Mouse (Mus musculus): Measurements from ENCODE around the gene Olfr324. TPM values are rescaled to one million over a fixed set of nuclear protein-coding genes. Genes with fewer than 3 reads are reported as not detected.

The Olfr324 gene
- polyA plus RNA-seq (2015; fragmentation: Nextera tagmentation; extraction: Ambion mirVana), result not detected in 2 replicates

DNA sequence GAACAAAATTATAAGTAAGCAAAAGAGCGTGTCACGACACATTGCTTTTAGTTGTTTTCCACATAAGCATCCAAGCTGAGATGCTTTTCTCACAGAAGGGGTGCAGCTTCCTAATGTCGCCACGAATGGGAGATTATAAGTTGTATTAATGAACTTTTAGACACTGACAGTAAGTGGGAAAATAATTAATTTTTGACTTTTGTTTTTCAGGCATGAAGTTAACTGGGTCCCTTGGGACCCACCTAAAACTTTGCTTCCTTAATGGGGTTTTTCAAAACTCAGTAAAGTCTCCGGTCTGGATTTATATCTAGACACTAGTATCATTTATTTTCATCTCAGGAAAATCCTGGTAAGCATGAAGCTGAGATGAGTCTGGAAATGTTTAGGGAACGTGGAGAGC lies at the start of gene Olfr324:
Gene Olfr324, plus strand, starts transcription at position 301 of the 400 bp plus-strand sequence.
- no peak within 1 kb of the TSS for H3K27ac ChIP-seq (ENCODE audit: low read length)
- no peak within 1 kb of the TSS for H3K4me3 ChIP-seq (replicated peaks; ENCODE audit: low read length)
- no peaks in the 10 kb centered on the region for H3K27me3 ChIP-seq (replicated peaks; ENCODE audit: control insufficient read depth, insufficient read depth, low read length)
- no peak within 1 kb of the TSS for H3K9ac ChIP-seq (replicated peaks; ENCODE audit: low read depth, low read length)
- H3K36me3 ChIP-seq (ENCODE audit: control insufficient read depth, insufficient read depth), result no peaks in the 10 kb centered on the region
- no peak for ATAC-seq
- no peaks in the 10 kb centered on the region for H3K4me1 ChIP-seq (replicated peaks; ENCODE audit: control insufficient read depth, insufficient read depth, low read length)
- no peak within 1 kb of the TSS for H3K4me2 ChIP-seq (ENCODE audit: low read length)
- WGBS, result 86% methylated on average over 6 of the region's 6 CpGs
- H3K9me3 ChIP-seq (ENCODE audit: control insufficient read depth, low read length), result no peaks in the 10 kb centered on the region

DNA sequence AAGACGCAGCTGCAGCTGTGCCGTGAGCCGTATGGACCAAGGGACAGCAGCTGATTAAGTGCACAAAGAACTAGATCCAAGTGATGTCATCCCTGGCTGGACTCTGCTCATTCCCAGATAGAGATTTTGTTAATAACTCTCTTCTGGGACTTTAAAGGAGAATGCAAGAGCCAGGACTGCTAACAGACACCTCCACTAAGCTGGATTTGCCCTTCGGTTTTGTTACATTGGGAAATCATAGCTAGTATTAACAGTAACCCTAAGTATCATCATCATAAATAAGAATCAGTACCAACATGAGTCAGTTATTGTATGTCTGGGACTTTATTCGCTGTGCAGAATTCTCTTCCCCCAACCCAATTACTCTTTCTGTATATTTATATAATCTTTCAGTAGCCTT lies 48.6 kb upstream of the Olfr324 start, which contains the start of gene Olfr329-ps:
Gene Olfr329-ps, minus strand, starts transcription at position 101 of the 400 bp plus-strand sequence.
- no peak within 1 kb of the TSS for H3K4me2 ChIP-seq (ENCODE audit: low read length)
- no peaks in the 10 kb centered on the region for H3K27me3 ChIP-seq (replicated peaks; ENCODE audit: control insufficient read depth, insufficient read depth, low read length)
- no peak for ATAC-seq
- no peaks in the 10 kb centered on the region for H3K4me1 ChIP-seq (replicated peaks; ENCODE audit: control insufficient read depth, insufficient read depth, low read length)
- H3K36me3 ChIP-seq (ENCODE audit: control insufficient read depth, insufficient read depth), result no peaks in the 10 kb centered on the region
- WGBS, result 81% methylated on average over 5 of the region's 5 CpGs
- H3K9ac ChIP-seq (replicated peaks; ENCODE audit: low read depth, low read length), result no peak within 1 kb of the TSS
- H3K9me3 ChIP-seq (ENCODE audit: control insufficient read depth, low read length), result no peaks in the 10 kb centered on the region
- H3K4me3 ChIP-seq (replicated peaks; ENCODE audit: low read length), result no peak within 1 kb of the TSS
- no peak within 1 kb of the TSS for H3K27ac ChIP-seq (ENCODE audit: low read length)

- H3K9ac ChIP-seq (replicated peaks; ENCODE audit: low read depth, low read length), result no peak within 1 kb of the TSS
- no peak within 1 kb of the TSS for H3K27ac ChIP-seq (ENCODE audit: low read length)
- no peaks in the 10 kb centered on the region for H3K27me3 ChIP-seq (replicated peaks; ENCODE audit: control insufficient read depth, insufficient read depth, low read length)
- no peaks in the 10 kb centered on the region for H3K4me1 ChIP-seq (replicated peaks; ENCODE audit: control insufficient read depth, insufficient read depth, low read length)
- H3K36me3 ChIP-seq (ENCODE audit: control insufficient read depth, insufficient read depth), result no peaks in the 10 kb centered on the region
- no peak within 1 kb of the TSS for H3K4me2 ChIP-seq (ENCODE audit: low read length)
- ATAC-seq, result no peak
- 79% methylated on average over 1 of the region's 1 CpGs for WGBS
- H3K9me3 ChIP-seq (ENCODE audit: control insufficient read depth, low read length), result no peaks in the 10 kb centered on the region
- H3K4me3 ChIP-seq (replicated peaks; ENCODE audit: low read length), result no peak within 1 kb of the TSS
Measured at GRCm38 (mm10) chr11:58555536-58555935, 39.4 kb upstream of the Olfr324 start, which contains the start of gene Olfr328. TSS of gene Olfr328 (minus strand) at chr11:58555636.

- Histone ChIP-seq H3K27ac (ENCODE audit: low read length) (no peak within 1 kb of the TSS), H3K4me1 (replicated peaks; ENCODE audit: control insufficient read depth, insufficient read depth, low read length) (no peaks in the 10 kb centered on the region), H3K27me3 (replicated peaks; ENCODE audit: control insufficient read depth, insufficient read depth, low read length) (no peaks in the 10 kb centered on the region), H3K9me3 (ENCODE audit: control insufficient read depth, low read length) (no peaks in the 10 kb centered on the region), H3K36me3 (ENCODE audit: control insufficient read depth, insufficient read depth) (no peaks in the 10 kb centered on the region), H3K9ac (replicated peaks; ENCODE audit: low read depth, low read length) (no peak within 1 kb of the TSS), H3K4me3 (replicated peaks; ENCODE audit: low read length) (no peak within 1 kb of the TSS), H3K4me2 (ENCODE audit: low read length) (no peak within 1 kb of the TSS)
- WGBS, result 69% methylated on average over 5 of the region's 5 CpGs
- no peak for ATAC-seq
Measured at GRCm38 (mm10) chr11:58570405-58570804, 24.5 kb upstream of the Olfr324 start, which contains the start of gene Olfr224. TSS of gene Olfr224 (minus strand) at chr11:58570553.

GRCm38 (mm10) chr11:58577430-58577829 lies 17.5 kb upstream of the Olfr324 start, which contains the start of gene Olfr325:
TSS of gene Olfr325 (plus strand) at chr11:58577730.
- no peak for ATAC-seq
- Histone ChIP-seq H3K9ac (replicated peaks; ENCODE audit: low read depth, low read length) (no peak within 1 kb of the TSS), H3K4me3 (replicated peaks; ENCODE audit: low read length) (no peak within 1 kb of the TSS), H3K4me1 (replicated peaks; ENCODE audit: control insufficient read depth, insufficient read depth, low read length) (peaks cover 8% of the 10 kb centered on the region), H3K4me2 (ENCODE audit: low read length) (no peak within 1 kb of the TSS), H3K27ac (ENCODE audit: low read length) (no peak within 1 kb of the TSS), H3K9me3 (ENCODE audit: control insufficient read depth, low read length) (no peaks in the 10 kb centered on the region), H3K36me3 (ENCODE audit: control insufficient read depth, insufficient read depth) (no peaks in the 10 kb centered on the region), H3K27me3 (replicated peaks; ENCODE audit: control insufficient read depth, insufficient read depth, low read length) (no peaks in the 10 kb centered on the region)
- 65% methylated on average over 1 of the region's 1 CpGs for WGBS

DNA sequence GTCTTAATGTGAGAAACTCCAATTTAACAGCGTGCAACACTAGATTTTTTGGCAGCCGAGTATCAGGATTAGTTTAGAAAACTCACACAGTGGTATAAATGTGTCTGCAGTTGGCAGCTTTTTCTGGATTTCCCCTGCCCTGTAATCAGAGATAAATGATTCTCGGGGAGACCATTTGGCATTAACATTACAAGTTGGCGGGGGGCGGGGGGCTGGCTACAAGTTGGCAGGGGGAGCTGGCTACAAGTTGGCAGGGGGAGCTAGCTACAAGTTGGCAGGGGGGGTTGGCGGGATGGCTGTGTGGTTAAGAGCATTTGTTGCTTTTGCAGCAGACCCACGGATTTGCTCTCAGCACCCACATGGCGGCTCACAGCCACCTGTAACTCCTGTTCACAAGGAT lies 16.3 kb upstream of the Olfr324 start:
- H3K36me3 ChIP-seq (ENCODE audit: control insufficient read depth, insufficient read depth), result no peaks in the 10 kb centered on the region
- H3K4me1 ChIP-seq (replicated peaks; ENCODE audit: control insufficient read depth, insufficient read depth, low read length), result peaks cover 8% of the 10 kb centered on the region
- 46% methylated on average over 8 of the region's 8 CpGs for WGBS
- no peak overlapping the region for H3K27ac ChIP-seq (ENCODE audit: low read length)
- no peak overlapping the region for H3K9ac ChIP-seq (replicated peaks; ENCODE audit: low read depth, low read length)
- no peak overlapping the region for H3K4me3 ChIP-seq (replicated peaks; ENCODE audit: low read length)
- no peaks in the 10 kb centered on the region for H3K27me3 ChIP-seq (replicated peaks; ENCODE audit: control insufficient read depth, insufficient read depth, low read length)
- ATAC-seq, result peak; percentile 82
- no peaks in the 10 kb centered on the region for H3K9me3 ChIP-seq (ENCODE audit: control insufficient read depth, low read length)
- no peak overlapping the region for H3K4me2 ChIP-seq (ENCODE audit: low read length)

- Histone ChIP-seq H3K9ac (replicated peaks; ENCODE audit: low read depth, low read length) (no peak overlapping the region), H3K4me2 (ENCODE audit: low read length) (no peak overlapping the region), H3K27me3 (replicated peaks; ENCODE audit: control insufficient read depth, insufficient read depth, low read length) (no peaks in the 10 kb centered on the region; the same call in 1 of the 2 replicates), H3K9me3 (ENCODE audit: control insufficient read depth, low read length) (no peaks in the 10 kb centered on the region), H3K4me3 (replicated peaks; ENCODE audit: low read length) (no peak overlapping the region), H3K36me3 (ENCODE audit: control insufficient read depth, insufficient read depth) (no peaks in the 10 kb centered on the region), H3K4me1 (replicated peaks; ENCODE audit: control insufficient read depth, insufficient read depth, low read length) (no peaks in the 10 kb centered on the region; the same call in 1 of the 2 replicates), H3K27ac (ENCODE audit: low read length) (no peak overlapping the region)
- 60% methylated on average over 7 of the region's 7 CpGs for WGBS
- no peak for ATAC-seq
Measured at GRCm38 (mm10) chr11:58587898-58588348, 7.0 kb upstream of the Olfr324 start.

GRCm38 (mm10) chr11:58588620-58589250 lies 6.2 kb upstream of the Olfr324 start:
- Histone ChIP-seq H3K4me3 (replicated peaks; ENCODE audit: low read length) (no peak overlapping the region), H3K4me2 (ENCODE audit: low read length) (no peak overlapping the region), H3K27ac (ENCODE audit: low read length) (no peak overlapping the region), H3K27me3 (replicated peaks; ENCODE audit: control insufficient read depth, insufficient read depth, low read length) (no peaks in the 10 kb centered on the region; the same call in 1 of the 2 replicates), H3K36me3 (ENCODE audit: control insufficient read depth, insufficient read depth) (no peaks in the 10 kb centered on the region), H3K9me3 (ENCODE audit: control insufficient read depth, low read length) (no peaks in the 10 kb centered on the region), H3K4me1 (replicated peaks; ENCODE audit: control insufficient read depth, insufficient read depth, low read length) (no peaks in the 10 kb centered on the region; the same call in 1 of the 2 replicates), H3K9ac (replicated peaks; ENCODE audit: low read depth, low read length) (no peak overlapping the region)
- peak; percentile 61 for ATAC-seq
- WGBS, result 18% methylated on average over 3 of the region's 3 CpGs

DNA sequence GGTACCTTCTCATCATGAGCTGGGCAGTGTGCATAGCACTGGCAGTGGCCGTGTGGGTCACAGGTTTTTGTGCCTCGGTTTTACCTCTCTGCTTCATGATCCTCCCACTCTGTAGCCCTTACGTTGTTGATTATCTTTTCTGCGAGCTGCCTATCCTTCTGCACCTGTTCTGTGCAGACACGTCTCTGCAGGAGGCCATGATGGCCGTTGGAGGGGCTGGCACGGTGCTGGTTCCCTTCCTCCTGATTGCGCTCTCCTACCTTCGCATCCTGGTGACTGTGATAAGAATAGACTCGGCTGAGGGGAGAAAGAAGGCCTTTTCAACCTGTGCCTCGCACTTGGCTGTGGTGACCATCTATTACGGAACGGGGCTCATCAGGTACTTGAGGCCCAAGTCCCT lies 2.9 kb downstream of the Olfr324 start:
- Histone ChIP-seq H3K36me3 (ENCODE audit: control insufficient read depth, insufficient read depth) (no peaks in the 10 kb centered on the region), H3K4me3 (replicated peaks; ENCODE audit: low read length) (no peak overlapping the region), H3K4me1 (replicated peaks; ENCODE audit: control insufficient read depth, insufficient read depth, low read length) (no peaks in the 10 kb centered on the region), H3K9me3 (ENCODE audit: control insufficient read depth, low read length) (no peaks in the 10 kb centered on the region), H3K27me3 (replicated peaks; ENCODE audit: control insufficient read depth, insufficient read depth, low read length) (no peaks in the 10 kb centered on the region), H3K4me2 (ENCODE audit: low read length) (no peak overlapping the region), H3K27ac (ENCODE audit: low read length) (no peak overlapping the region), H3K9ac (replicated peaks; ENCODE audit: low read depth, low read length) (no peak overlapping the region)
- ATAC-seq, result no peak
- 92% methylated on average over 13 of the region's 13 CpGs for whole genome bisulfite sequencing
